Mouse (Mus musculus): ENCODE measurements around the gene Gm10577. TPM values are rescaled to one million over a fixed set of nuclear protein-coding genes. Genes with fewer than 3 reads are reported as not detected.

Gene Gm10577
- total RNA-seq (2021), result not detected
- long read RNA-seq, experiment 1, result 0 reads
- long read RNA-seq, experiment 2, result 0 reads

- no peak for DNase-seq (ENCODE audit: low spot score)
These were observed at the start of gene Gm10577 for GRCm38 (mm10) chr4:101020596-101020995. Gene Gm10577 (minus strand): TSS chr4:101020696.

GRCm38 (mm10) chr4:101069154-101069971, 48.9 kb upstream of the Gm10577 start:
- DNase-seq (ENCODE audit: low spot score), result no peak

GRCm38 (mm10) chr4:101068786-101069153, 48.3 kb upstream of the Gm10577 start, which contains the start of gene Raver2:
Gene Raver2 (plus strand): TSS chr4:101068983.
- peak; percentile 10 for DNase-seq (ENCODE audit: low spot score)

- no peak for DNase-seq (ENCODE audit: low spot score)
These were observed 45.9 kb upstream of the Gm10577 start for GRCm38 (mm10) chr4:101066401-101066800.

- peak; percentile 8 for DNase-seq (ENCODE audit: low spot score)
These were observed 41.6 kb upstream of the Gm10577 start for GRCm38 (mm10) chr4:101062146-101062545.

- DNase-seq (ENCODE audit: low spot score), result no peak
These were observed 26.1 kb upstream of the Gm10577 start for GRCm38 (mm10) chr4:101046576-101046975.

GRCm38 (mm10) chr4:101044149-101044548, 23.7 kb upstream of the Gm10577 start:
- no peak for DNase-seq (ENCODE audit: low spot score)

- no peak for DNase-seq (ENCODE audit: low spot score)
These were observed 23.2 kb upstream of the Gm10577 start for GRCm38 (mm10) chr4:101043691-101044090.

GRCm38 (mm10) chr4:101037156-101037555, 16.7 kb upstream of the Gm10577 start:
- no peak for DNase-seq (ENCODE audit: low spot score)

- DNase-seq (ENCODE audit: low spot score), result no peak
These were observed 14.6 kb upstream of the Gm10577 start for GRCm38 (mm10) chr4:101035131-101035530.

- no peak for DNase-seq (ENCODE audit: low spot score)
These were observed 12.6 kb upstream of the Gm10577 start for GRCm38 (mm10) chr4:101033047-101033446.

- DNase-seq (ENCODE audit: low spot score), result no peak
These were observed 7.4 kb upstream of the Gm10577 start for GRCm38 (mm10) chr4:101027852-101028411.

- no peak for DNase-seq (ENCODE audit: low spot score)
These were observed 6.5 kb upstream of the Gm10577 start for GRCm38 (mm10) chr4:101026995-101027394.

GRCm38 (mm10) chr4:101026566-101026965, 6.1 kb upstream of the Gm10577 start:
- no peak for DNase-seq (ENCODE audit: low spot score)

GRCm38 (mm10) chr4:101017806-101018205, 2.7 kb downstream of the Gm10577 start:
- DNase-seq (ENCODE audit: low spot score), result no peak

GRCm38 (mm10) chr4:101009092-101009491, 11.4 kb downstream of the Gm10577 start:
- DNase-seq (ENCODE audit: low spot score), result no peak

- DNase-seq (ENCODE audit: low spot score), result no peak
These were observed 12.1 kb downstream of the Gm10577 start for GRCm38 (mm10) chr4:101008362-101008769.

GRCm38 (mm10) chr4:101002961-101003360, 17.5 kb downstream of the Gm10577 start:
- DNase-seq (ENCODE audit: low spot score), result no peak

GRCm38 (mm10) chr4:101001073-101001472, 19.4 kb downstream of the Gm10577 start:
- DNase-seq (ENCODE audit: low spot score), result no peak

- no peak for DNase-seq (ENCODE audit: low spot score)
These were observed 19.9 kb downstream of the Gm10577 start for GRCm38 (mm10) chr4:101000622-101001021.

GRCm38 (mm10) chr4:100998906-100999305, 21.6 kb downstream of the Gm10577 start:
- no peak for DNase-seq (ENCODE audit: low spot score)

GRCm38 (mm10) chr4:100998145-100998544, 22.4 kb downstream of the Gm10577 start:
- peak; percentile 41 for DNase-seq (ENCODE audit: low spot score)
